Mouse (Mus musculus) MEL (cell line): ENCODE results near the gene Adgb. TPM values are rescaled to one million over a fixed set of nuclear protein-coding genes. Genes with fewer than 3 reads are reported as not detected.
A peak's percentile ranks its signal among the peaks of the same experiment; 100 is the strongest.

Source experiments
- DNase-seq: peaks from one replicate; pipeline ENCODE4 v3.0.0; 2011; ENCODE audit warnings: low read depth, low spot score
- H3K27ac ChIP-seq: 2 replicates; pipeline ENCODE4 v1.5.1; 2012; ENCODE audit warnings: low read depth, mild to moderate bottlenecking, control low read depth, low read length, moderate library complexity; ENCODE audit not compliant: control insufficient read depth
- H3K27me3 ChIP-seq, 2 experiments: fragments of 150-350 bp in 1 of 2; sonication (generic) in 1 of 2; 2 replicates each; pipeline ENCODE4 v1.6.1; 2012; ENCODE audit warnings: low read length in 2 of 2, mild to moderate bottlenecking in 2 of 2, improper control_type of control experiment in 1 of 2, moderate library complexity in 1 of 2; ENCODE audit not compliant: insufficient read depth in 2 of 2, control insufficient read depth in 1 of 2
- H3K36me3 ChIP-seq, 2 experiments: 2 replicates each; pipeline ENCODE4 v1.6.1; 2012 to 2014; ENCODE audit warnings: low read length in 2 of 2, improper control_type of control experiment in 1 of 2, inconsistent platforms in 1 of 2, mild to moderate bottlenecking in 1 of 2; ENCODE audit not compliant: insufficient read depth in 2 of 2, control insufficient read depth in 1 of 2
- H3K4me1 ChIP-seq, 2 experiments: fragments of 150-350 bp in 1 of 2; sonication (generic) in 1 of 2; 2 replicates each; pipeline ENCODE4 v1.6.1; 2012; ENCODE audit warnings: low read length in 2 of 2, improper control_type of control experiment in 1 of 2, mild to moderate bottlenecking in 1 of 2; ENCODE audit not compliant: insufficient read depth in 2 of 2, control insufficient read depth in 1 of 2
- H3K4me3 ChIP-seq, 2 experiments: fragments of 150-350 bp in 1 of 2; sonication (generic) in 1 of 2; 2 replicates each; pipeline ENCODE4 v1.5.1; 2012; ENCODE audit warnings: low read depth in 2 of 2, low read length in 2 of 2, mild to moderate bottlenecking in 2 of 2, moderate library complexity in 2 of 2, control low read depth in 1 of 2, improper control_type of control experiment in 1 of 2; ENCODE audit not compliant: control insufficient read depth in 1 of 2, insufficient read depth in 1 of 2
- H3K79me2 ChIP-seq: 2 replicates; pipeline ENCODE4 v1.6.1; 2012; ENCODE audit warnings: mild to moderate bottlenecking, low read length, moderate library complexity; ENCODE audit not compliant: control insufficient read depth, poor library complexity, insufficient read depth
- H3K9ac ChIP-seq: 2 replicates; pipeline ENCODE4 v1.6.1; 2012; ENCODE audit warnings: low read depth, mild to moderate bottlenecking, control low read depth, low read length, moderate library complexity; ENCODE audit not compliant: control insufficient read depth, poor library complexity, severe bottlenecking
- H3K9me3 ChIP-seq: fragments of 150-350 bp; sonication (generic); replicated peaks from 2 replicates; pipeline ENCODE4 v1.6.1; 2012; ENCODE audit warnings: mild to moderate bottlenecking, low read length, improper control_type of control experiment, moderate library complexity; ENCODE audit not compliant: insufficient read depth
- CHD1 ChIP-seq: IDR thresholded peaks from 2 replicates; pipeline ENCODE4 v1.6.1; 2012; ENCODE audit warnings: low read depth, mild to moderate bottlenecking, inconsistent platforms, low read length, improper control_type of control experiment
- MAX ChIP-seq: IDR thresholded peaks from 2 replicates; pipeline ENCODE4 v1.6.1; 2011; ENCODE audit warnings: low read length, improper control_type of control experiment
- MXI1 ChIP-seq: IDR thresholded peaks from 2 replicates; pipeline ENCODE4 v1.6.1; 2011; ENCODE audit warnings: mild to moderate bottlenecking, low read depth, low read length, improper control_type of control experiment
- TBP ChIP-seq: IDR thresholded peaks from 2 replicates; pipeline ENCODE4 v1.8.0; 2011; ENCODE audit warnings: low read depth, low read length, improper control_type of control experiment
- ZMIZ1 ChIP-seq: IDR thresholded peaks from 2 replicates; pipeline ENCODE4 v1.6.1; 2012; ENCODE audit warnings: low read depth, mild to moderate bottlenecking, inconsistent platforms, low read length, improper control_type of control experiment, moderate library complexity
- polyA plus RNA-seq, 2 experiments: library from polyadenylated mRNA; stranded (reverse) in 1 of 2; unstranded in 1 of 2; fragments of >175 nt in 1 of 2; fragments of >200 nt in 1 of 2; gene quantifications; 2 replicates each; pipeline versions ENCODE4 v1.2.1 to v1.2.4; 2012; ENCODE audit warnings: low replicate concordance in 2 of 2, low read depth in 1 of 2; ENCODE audit not compliant: insufficient read length in 2 of 2, insufficient read depth in 1 of 2, missing spikeins in 1 of 2
- total RNA-seq: library from RNA; depleted of rRNA; stranded (reverse); fragments of 300-350 nt; gene quantifications from 2 replicates; pipeline ENCODE4 v1.2.3, GENCODE M21; 2012; rRNA removed

Adgb gene
- total and polyA plus RNA-seq, 3 experiments, result not detected

GRCm38 (mm10) chr10:10287221-10287867, 184.8 kb downstream of the Adgb start:
- Histone ChIP-seq H3K4me3 (no peak overlapping the region), H3K9me3 (no peaks in the 10 kb centered on the region), H3K27me3 (no peaks in the 10 kb centered on the region), H3K27ac (no peak overlapping the region), H3K9ac (no peak overlapping the region), H3K79me2 (no peaks in the 10 kb centered on the region), H3K36me3 (no peaks in the 10 kb centered on the region), H3K4me1 (no peaks in the 10 kb centered on the region)
- peak; percentile 25 for DNase-seq
- TF ChIP-seq ZMIZ1 (no peak), CHD1 (no peak), MXI1 (no peak), TBP (0 out of 2 replicates have a peak, but pooled peaks have one; percentile 55), MAX (no peak)

Other genes with a start within 250 kb of the Adgb start
- not detected in 2 replicates for gene Rab32, start 85.9 kb upstream of the Adgb start, total RNA-seq
- gene Rab32, start 85.9 kb upstream of the Adgb start, polyA plus RNA-seq, result not detected
- gene Gm10944, start 209.0 kb upstream of the Adgb start, total RNA-seq, result not detected in 2 replicates
- gene Gm10944, start 209.0 kb upstream of the Adgb start, polyA plus RNA-seq, result not detected